In genomic region chr6:32793575-32793974, GRCm38 (mm10) we compare ENCODE assay signal across 24 mouse cellular contexts.
"Had no signal": no experiment of that assay in that cellular context is flagged by ENCODE, and none has a peak within 500 bp of the region (broad histone marks: within the 10 kb centered on the region; RNA-seq: fewer than 3 reads in every experiment).

No protein-coding gene starts in this region.

- H3K9ac ChIP-seq: heart, embryonic 13.5 days; heart, embryonic 15.5 days; hindbrain, embryonic 13.5 days; hindbrain, embryonic 15.5 days; kidney, embryonic 15.5 days; limb, embryonic 12.5 days had no signal

- H3K4me1 ChIP-seq: kidney, embryonic 15.5 days had no signal

- H3K27me3 ChIP-seq: heart, embryonic 13.5 days; heart, embryonic 15.5 days; hindbrain, embryonic 13.5 days; hindbrain, embryonic 15.5 days; kidney, embryonic 15.5 days; limb, embryonic 12.5 days had no signal

- H3K4me3 ChIP-seq: gastrocnemius, adult 2 months; heart, embryonic 13.5 days; heart, embryonic 15.5 days; hindbrain, embryonic 13.5 days; hindbrain, embryonic 15.5 days; kidney, embryonic 15.5 days; left cerebral cortex, adult 2 months; limb, embryonic 10.5 days; limb, embryonic 12.5 days had no signal

- H3K4me2 ChIP-seq: heart, embryonic 11.5 days; heart, embryonic 13.5 days; heart, embryonic 15.5 days; hindbrain, embryonic 13.5 days; hindbrain, embryonic 15.5 days; kidney, embryonic 15.5 days; limb, embryonic 12.5 days had no signal

- ATAC-seq: hindbrain, postnatal 0 days; intestine, embryonic 16.5 days had no signal

- H3K27ac ChIP-seq: gastrocnemius, adult 2 months; heart, embryonic 13.5 days; heart, embryonic 15.5 days; hindbrain, embryonic 13.5 days; hindbrain, embryonic 15.5 days; hindbrain, postnatal 0 days; kidney, embryonic 15.5 days; kidney, postnatal 0 days; left cerebral cortex, adult 2 months; limb, embryonic 10.5 days; limb, embryonic 12.5 days had no signal

- H3K36me3 ChIP-seq: hindbrain, embryonic 15.5 days had no signal

- DNase-seq: gastrocnemius, adult 2 months; gastrocnemius, postnatal 10 days; gastrocnemius, postnatal 25 days; heart, adult 18-20 months; heart, postnatal 14 days; heart, postnatal 36 days; kidney, adult 11 months; kidney, adult 2 months; kidney, adult 9 months; kidney, postnatal 14 days; kidney, postnatal 36 days; layer of hippocampus, adult 9-11 months had no signal

- H3K9me3 ChIP-seq: heart, embryonic 13.5 days; heart, embryonic 15.5 days; hindbrain, embryonic 13.5 days; hindbrain, embryonic 15.5 days; kidney, embryonic 15.5 days; limb, embryonic 10.5 days; limb, embryonic 12.5 days had no signal
